Mouse (Mus musculus) CD4-positive, CD25-positive, alpha-beta regulatory T cell, adult 2 months (primary cell): ENCODE results near the gene App.

Source experiments
- DNase-seq: peaks from one replicate; pipeline ENCODE4 v3.0.0-alpha.2; 2012; ENCODE audit warnings: low read depth, low spot score

App gene

GRCm38 (mm10) chr16:84973446-84974175 lies 200.0 kb downstream of the App start:
- DNase-seq, result no peak

GRCm38 (mm10) chr16:84971535-84972330 lies 201.8 kb downstream of the App start:
- no peak for DNase-seq

GRCm38 (mm10) chr16:84969026-84969425 lies 204.5 kb downstream of the App start:
- DNase-seq, result no peak

- no peak for DNase-seq
Observed at GRCm38 (mm10) chr16:84966983-84967382, 206.6 kb downstream of the App start.

- no peak for DNase-seq
Observed at GRCm38 (mm10) chr16:84966096-84966495, 207.5 kb downstream of the App start.

GRCm38 (mm10) chr16:84963960-84964359 lies 209.6 kb downstream of the App start:
- no peak for DNase-seq

- no peak for DNase-seq
Observed at GRCm38 (mm10) chr16:84963527-84963926, 210.0 kb downstream of the App start.

- no peak for DNase-seq
Observed at GRCm38 (mm10) chr16:84957253-84957652, 216.3 kb downstream of the App start.

- no peak for DNase-seq
Observed at GRCm38 (mm10) chr16:84956690-84957089, 216.9 kb downstream of the App start.

GRCm38 (mm10) chr16:84955840-84956239 lies 217.7 kb downstream of the App start:
- DNase-seq, result no peak

- DNase-seq, result peak; percentile 66
Observed at GRCm38 (mm10) chr16:84955204-84955839, 218.2 kb downstream of the App start.

GRCm38 (mm10) chr16:84931024-84931423 lies 242.5 kb downstream of the App start:
- DNase-seq, result no peak

GRCm38 (mm10) chr16:84927827-84928226 lies 245.7 kb downstream of the App start:
- no peak for DNase-seq

GRCm38 (mm10) chr16:84919649-84920308 lies 253.8 kb downstream of the App start:
- DNase-seq, result no peak

GRCm38 (mm10) chr16:84919087-84919486 lies 254.5 kb downstream of the App start:
- no peak for DNase-seq

- DNase-seq, result no peak
Observed at GRCm38 (mm10) chr16:84916772-84917171, 256.8 kb downstream of the App start.

GRCm38 (mm10) chr16:84911477-84912165 lies 261.9 kb downstream of the App start:
- no peak for DNase-seq

GRCm38 (mm10) chr16:84902995-84903394 lies 270.6 kb downstream of the App start:
- DNase-seq, result no peak
